Mouse (Mus musculus) v-Abl transformed pro-B cells (cell line): ENCODE data around the gene Sap30.

Experiments used
- in situ Hi-C, 2 experiments: fragments of 400-800 bp; cut with MboI; formaldehyde crosslinking; loops; one replicate each; pipeline ENCODE4 v1.15.1; 2025; ENCODE audit not compliant: unreplicated experiment in 2 of 2

The Sap30 gene

GRCm38 (mm10) chr8:57505500-57505899 is 17.8 kb upstream of the Sap30 start:
- in situ Hi-C loops: loop anchor here in 1 of 2 experiments (5.0 to 25.0 kb wide), 2 partner anchors 73 to 1443 kb away; no protein-coding TSS in a partner anchor

GRCm38 (mm10) chr8:57503641-57504040 is 16.0 kb upstream of the Sap30 start:
- in situ Hi-C loops: loop anchor here in 1 of 2 experiments (25.0 kb wide), 1 partner anchor 1441 kb away; no protein-coding TSS in a partner anchor

GRCm38 (mm10) chr8:57498847-57499511 is 11.3 kb upstream of the Sap30 start:
- in situ Hi-C loops: no loop called here

- in situ Hi-C loops: no loop called here
Observed at GRCm38 (mm10) chr8:57498494-57498846, 10.8 kb upstream of the Sap30 start.

- in situ Hi-C loops: no loop called here
Observed at GRCm38 (mm10) chr8:57491873-57492272, 4.2 kb upstream of the Sap30 start.

- in situ Hi-C loops: loop anchor here (10.0 kb wide), 1 partner anchor 165 kb away; the partner anchor contains the start of gene Galnt7 (in 2 of the 2)
Observed at GRCm38 (mm10) chr8:57489896-57490295, 2.2 kb upstream of the Sap30 start.

GRCm38 (mm10) chr8:57489366-57489765 is 1.7 kb upstream of the Sap30 start:
- in situ Hi-C loops: loop anchor here (10.0 kb wide), 1 partner anchor 165 kb away; the partner anchor contains the start of gene Galnt7 (in 2 of the 2)

GRCm38 (mm10) chr8:57488312-57488765 is 679 bp upstream of the Sap30 start:
- in situ Hi-C loops: loop anchor here (10.0 kb wide), 1 partner anchor 166 kb away; the partner anchor contains the start of gene Galnt7 (in 2 of the 2)

- in situ Hi-C loops: loop anchor here (10.0 kb wide), 1 partner anchor 168 kb away; the partner anchor contains the start of gene Galnt7 (in 2 of the 2)
Observed at GRCm38 (mm10) chr8:57486491-57487440, 894 bp downstream of the Sap30 start.

GRCm38 (mm10) chr8:57480606-57481005 is 7.1 kb downstream of the Sap30 start:
- in situ Hi-C loops: loop anchor here (10.0 kb wide), 1 partner anchor 174 kb away; the partner anchor contains the start of gene Galnt7 (in 2 of the 2)

- in situ Hi-C loops: loop anchor here (10.0 kb wide), 1 partner anchor 175 kb away; the partner anchor contains the start of gene Galnt7 (in 2 of the 2)
Observed at GRCm38 (mm10) chr8:57479700-57480099, 8.0 kb downstream of the Sap30 start.

- in situ Hi-C loops: no loop called here
Observed at GRCm38 (mm10) chr8:57478406-57478805, 9.3 kb downstream of the Sap30 start.

- in situ Hi-C loops: no loop called here
Observed at GRCm38 (mm10) chr8:57473751-57474150, 13.9 kb downstream of the Sap30 start.

GRCm38 (mm10) chr8:57470863-57471262 is 16.8 kb downstream of the Sap30 start:
- in situ Hi-C loops: no loop called here

- in situ Hi-C loops: no loop called here
Observed at GRCm38 (mm10) chr8:57468624-57469023, 19.0 kb downstream of the Sap30 start.

- in situ Hi-C loops: no loop called here
Observed at GRCm38 (mm10) chr8:57463757-57464156, 23.9 kb downstream of the Sap30 start.

GRCm38 (mm10) chr8:57462839-57463238 is 24.8 kb downstream of the Sap30 start:
- in situ Hi-C loops: no loop called here

- in situ Hi-C loops: no loop called here
Observed at GRCm38 (mm10) chr8:57457942-57458341, 29.7 kb downstream of the Sap30 start.

- in situ Hi-C loops: no loop called here
Observed at GRCm38 (mm10) chr8:57457152-57457551, 30.5 kb downstream of the Sap30 start.

- in situ Hi-C loops: no loop called here
Observed at GRCm38 (mm10) chr8:57455765-57456164, 31.9 kb downstream of the Sap30 start, which contains the start of gene Scrg1. TSS of gene Scrg1 (plus strand) at chr8:57455923.

- in situ Hi-C loops: no loop called here
Observed at GRCm38 (mm10) chr8:57453361-57453760, 34.3 kb downstream of the Sap30 start.
